Mouse (Mus musculus) G1E (cell line): ENCODE measurements around the gene Nosip. TPM values are rescaled to one million over a fixed set of nuclear protein-coding genes. Genes with fewer than 3 reads are reported as not detected.

Source experiments
- ATAC-seq: 2 replicates; pipeline ENCODE4 v1.8.0; 2016; ENCODE audit warnings: mild to moderate bottlenecking; ENCODE audit not compliant: insufficient number of reproducible peaks, poor library complexity, low FRiP score, severe bottlenecking; ENCODE audit errors: extremely low read depth
- DNase-seq: peaks from one replicate; pipeline ENCODE4 v3.0.0; 2012; ENCODE audit warnings: low spot score
- H3K27me3 ChIP-seq: 2 replicates; pipeline ENCODE4 v1.6.1; 2012; ENCODE audit warnings: mild to moderate bottlenecking, low read length, inconsistent platforms; ENCODE audit not compliant: insufficient read depth
- H3K36me3 ChIP-seq: replicated peaks from 2 replicates; pipeline ENCODE3; 2012; ENCODE audit warnings: mild to moderate bottlenecking, inconsistent platforms
- H3K4me1 ChIP-seq: 2 replicates; pipeline ENCODE4 v1.6.1; 2012; ENCODE audit warnings: low read depth, low read length, inconsistent platforms, mixed read lengths; ENCODE audit not compliant: insufficient read depth
- H3K4me3 ChIP-seq: 2 replicates; pipeline ENCODE4 v1.5.1; 2012; ENCODE audit warnings: low read depth, mild to moderate bottlenecking, inconsistent platforms, low read length, moderate library complexity, mixed read lengths
- H3K9me3 ChIP-seq: replicated peaks from 2 replicates; pipeline ENCODE4 v1.6.1; 2012; ENCODE audit warnings: inconsistent platforms
- CTCF ChIP-seq: IDR thresholded peaks from 2 replicates; pipeline ENCODE4 v1.5.1; 2012; ENCODE audit warnings: low read depth, low read length, inconsistent platforms, mixed read lengths
- GATA1 ChIP-seq: IDR thresholded peaks from 2 replicates; pipeline ENCODE4 v1.6.1; 2012; ENCODE audit warnings: borderline replicate concordance, low read length, inconsistent platforms, mixed read lengths
- GATA2 ChIP-seq: IDR thresholded peaks from 2 replicates; pipeline ENCODE4 v1.6.1; 2012; ENCODE audit warnings: low read depth, low read length, inconsistent platforms, borderline replicate concordance
- POLR2AphosphoS5 ChIP-seq: IDR thresholded peaks from 2 replicates; pipeline ENCODE4 v1.6.1; 2012; ENCODE audit warnings: low read depth, low read length, inconsistent platforms; ENCODE audit not compliant: insufficient replicate concordance
- TAL1 ChIP-seq: conservative IDR thresholded peaks from 2 replicates; pipeline ENCODE4 v1.6.1; 2012; ENCODE audit warnings: low read depth, low read length, inconsistent platforms, mixed read lengths
- polyA plus RNA-seq: library from polyadenylated mRNA; stranded (reverse); fragments of >175 nt; gene quantifications from 2 replicates; pipeline ENCODE4 v1.2.3, GENCODE M21; 2012
- total RNA-seq, 2 experiments: library from RNA; stranded (forward) in 1 of 2; stranded (reverse) in 1 of 2; fragments of 200-1000 nt in 1 of 2; fragments of >200 nt in 1 of 2; fragmentation: Nextera tagmentation in 1 of 2; gene quantifications; 2 replicates each; pipeline ENCODE4 v1.2.3; 2014 to 2017

Nosip gene
- total and polyA plus RNA-seq, 3 experiments: 43.6 to 110 (median 49.4) TPM

- Histone ChIP-seq H3K9me3 (no peaks in the 10 kb centered on the region), H3K4me3 (peak overlapping the region; percentile 85), H3K27me3 (no peaks in the 10 kb centered on the region), H3K4me1 (peaks cover 58% of the 10 kb centered on the region), H3K36me3 (peaks cover 57% of the 10 kb centered on the region)
- ATAC-seq (peak; percentile 47), DNase-seq (peak; percentile 83)
- no peak for TF ChIP-seq GATA1
- no peak for TF ChIP-seq GATA2
- no peak for TF ChIP-seq CTCF
- no peak for TF ChIP-seq POLR2AphosphoS5
- no peak for TF ChIP-seq TAL1
Measured at GRCm38 (mm10) chr7:45050945-45051600, 11.2 kb upstream of the Nosip start.

GRCm38 (mm10) chr7:45051601-45051974, 10.6 kb upstream of the Nosip start:
- Histone ChIP-seq H3K9me3 (no peaks in the 10 kb centered on the region), H3K4me3 (peak overlapping the region; percentile 85), H3K4me1 (peaks cover 58% of the 10 kb centered on the region), H3K36me3 (peaks cover 51% of the 10 kb centered on the region), H3K27me3 (no peaks in the 10 kb centered on the region)
- no peak for DNase-seq
- ATAC-seq: no peak
- TF ChIP-seq GATA2 (no peak), POLR2AphosphoS5 (no peak), GATA1 (no peak), CTCF (no peak), TAL1 (no peak)

- Histone ChIP-seq H3K4me1 (peaks cover 54% of the 10 kb centered on the region), H3K9me3 (no peaks in the 10 kb centered on the region), H3K36me3 (peaks cover 44% of the 10 kb centered on the region), H3K27me3 (no peaks in the 10 kb centered on the region), H3K4me3 (peak overlapping the region; percentile 85)
- DNase-seq (peak; percentile 40), ATAC-seq (no peak)
- TF ChIP-seq TAL1: no peak
- no peak for TF ChIP-seq CTCF
- no peak for TF ChIP-seq POLR2AphosphoS5
- no peak for TF ChIP-seq GATA2
Measured at GRCm38 (mm10) chr7:45052181-45052861, 9.9 kb upstream of the Nosip start.

GRCm38 (mm10) chr7:45052862-45053116, 9.4 kb upstream of the Nosip start, which contains the start of gene Prr12:
Gene Prr12, minus strand, starts transcription at chr7:45052881.
- H3K27me3 ChIP-seq: no peaks in the 10 kb centered on the region
- DNase-seq: peak; percentile 85
- H3K36me3 ChIP-seq: peaks cover 39% of the 10 kb centered on the region
- H3K9me3 ChIP-seq: no peaks in the 10 kb centered on the region
- peak within 1 kb of the TSS; percentile 85 for H3K4me3 ChIP-seq
- peaks cover 51% of the 10 kb centered on the region for H3K4me1 ChIP-seq
- ATAC-seq: no peak
- TF ChIP-seq TAL1 (no peak), CTCF (no peak), GATA1 (no peak), POLR2AphosphoS5 (no peak), GATA2 (no peak)

- DNase-seq: peak; percentile 82
- peak; percentile 12; the same call in 1 of the 2 replicates for ATAC-seq
- Histone ChIP-seq H3K4me1 (peaks cover 47% of the 10 kb centered on the region), H3K36me3 (peaks cover 36% of the 10 kb centered on the region), H3K9me3 (no peaks in the 10 kb centered on the region), H3K27me3 (no peaks in the 10 kb centered on the region), H3K4me3 (peak overlapping the region; percentile 85)
- TF ChIP-seq TAL1 (no peak), GATA1 (no peak), POLR2AphosphoS5 (no peak), CTCF (no peak), GATA2 (no peak)
Measured at GRCm38 (mm10) chr7:45053117-45053930, 8.9 kb upstream of the Nosip start.
